Mouse (Mus musculus) mouse trophoblast stem cell (cell line): Measurements from ENCODE around the gene Yod1.

Source experiments
- in situ Hi-C, 2 experiments: fragments of 300-500 bp; cut with MseI, MboI; formaldehyde crosslinking; loops; 2 replicates in 1 of 2; 3 replicates in 1 of 2; pipeline ENCODE4 v1.15.1; 2025

The Yod1 gene

DNA sequence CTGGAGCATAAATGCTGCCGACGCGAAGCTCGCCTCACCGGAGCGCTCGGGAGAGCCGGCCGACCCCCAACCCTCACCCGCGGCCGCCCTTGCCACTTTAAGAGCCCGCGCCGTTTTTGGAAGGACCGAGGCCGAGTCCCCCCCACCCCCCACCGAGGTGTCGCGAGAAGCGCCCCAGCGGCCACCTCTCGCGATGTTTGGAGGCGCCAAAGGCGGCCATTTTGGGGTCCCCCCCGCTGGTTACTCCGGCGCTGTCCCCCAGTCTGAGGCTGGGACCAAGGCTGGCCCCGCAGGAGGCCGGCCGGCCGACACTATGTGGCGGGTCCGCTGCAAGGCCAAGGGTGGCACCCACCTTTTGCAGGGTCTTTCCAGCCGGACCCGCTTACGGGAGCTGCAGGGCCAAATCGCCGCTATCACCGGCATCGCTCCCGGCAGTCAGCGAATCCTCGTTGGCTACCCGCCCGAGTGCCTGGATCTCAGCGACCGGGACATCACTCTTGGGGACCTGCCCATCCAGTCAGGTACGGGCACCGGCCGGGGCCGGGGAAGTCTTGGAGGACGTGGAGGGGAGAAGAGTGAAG, at the start of gene Yod1:
Yod1 (plus strand) TSS at position 37 of the 581 bp plus-strand sequence.
- in situ Hi-C loops = no loop called here

- in situ Hi-C loops = no loop called here
Observed at GRCm38 (mm10) chr1:130678551-130678950, 38.6 kb upstream of the Yod1 start.

DNA sequence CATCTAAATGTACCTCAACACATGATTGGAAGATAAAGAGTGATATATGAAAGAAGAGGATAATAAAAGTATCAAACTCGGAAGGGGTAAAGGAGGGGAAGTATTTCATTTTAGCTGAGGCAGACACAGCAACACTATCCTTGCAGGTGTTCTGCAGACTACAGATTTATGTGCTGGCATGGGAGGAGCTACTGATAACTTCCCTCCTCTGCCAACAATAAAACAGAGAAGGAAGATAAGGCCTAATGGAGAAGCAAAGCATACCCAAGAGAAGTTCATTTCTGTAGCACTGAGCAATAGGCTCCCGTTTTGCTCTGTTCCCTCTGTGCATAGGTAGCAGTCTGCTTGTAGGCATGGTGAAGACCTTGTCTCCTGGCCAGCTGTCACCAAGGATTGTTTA, 36.1 kb upstream of the Yod1 start:
- in situ Hi-C loops = no loop called here

DNA sequence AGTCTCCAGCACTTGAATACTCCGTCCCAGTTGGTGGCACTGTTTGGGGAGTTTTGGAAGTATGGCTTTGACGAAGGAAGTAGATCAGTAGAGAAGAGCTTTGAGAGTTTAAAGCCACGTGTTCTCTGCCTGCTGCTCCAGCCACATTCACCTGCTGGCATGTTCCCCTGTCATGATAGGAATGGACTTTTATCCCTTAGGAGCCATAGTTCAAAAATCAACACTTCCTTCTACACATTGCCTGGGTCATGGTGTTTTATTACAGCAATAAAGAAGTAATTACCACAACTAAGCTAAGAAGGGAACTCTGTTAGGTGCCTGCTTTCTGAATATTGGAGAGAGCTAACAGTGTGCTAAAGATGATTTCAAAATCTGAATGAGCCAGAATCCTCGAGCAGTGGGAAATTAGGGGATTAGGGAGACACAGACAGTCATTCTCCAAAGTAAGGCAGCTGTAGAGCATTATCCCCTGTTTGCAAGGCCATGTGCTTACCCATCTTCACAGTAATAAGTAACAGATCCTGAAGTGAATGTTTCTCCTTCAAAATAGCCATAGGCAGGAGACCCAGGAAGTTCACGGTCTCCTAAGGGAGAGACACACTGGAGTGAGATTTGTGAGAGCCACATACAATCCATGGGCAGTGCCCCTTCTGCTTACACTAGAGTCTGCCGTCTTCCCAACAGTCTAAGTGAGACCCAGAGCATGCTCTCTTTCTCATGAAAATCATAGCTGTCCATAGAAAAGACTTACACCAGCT, 35.3 kb upstream of the Yod1 start:
- in situ Hi-C loops = no loop called here

DNA sequence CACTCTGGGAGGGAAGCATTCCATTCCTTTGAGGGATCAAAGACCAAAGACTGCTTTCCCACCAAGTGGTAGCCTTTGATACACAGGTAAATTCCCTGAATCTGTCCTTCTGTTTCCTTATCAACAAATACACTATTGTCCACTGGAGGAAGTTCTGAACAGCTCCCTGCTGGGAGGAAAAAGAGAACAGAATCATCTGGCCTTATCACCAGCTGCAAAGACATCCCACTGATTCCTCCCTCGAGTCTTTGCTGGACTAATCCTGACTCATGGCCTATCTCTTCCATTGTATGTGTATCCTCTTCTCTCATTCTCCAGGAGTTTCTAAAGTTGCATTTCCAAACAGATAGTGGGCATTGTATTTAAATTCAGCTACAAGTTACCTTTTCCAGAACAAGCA, 33.2 kb upstream of the Yod1 start:
- in situ Hi-C loops = no loop called here

DNA sequence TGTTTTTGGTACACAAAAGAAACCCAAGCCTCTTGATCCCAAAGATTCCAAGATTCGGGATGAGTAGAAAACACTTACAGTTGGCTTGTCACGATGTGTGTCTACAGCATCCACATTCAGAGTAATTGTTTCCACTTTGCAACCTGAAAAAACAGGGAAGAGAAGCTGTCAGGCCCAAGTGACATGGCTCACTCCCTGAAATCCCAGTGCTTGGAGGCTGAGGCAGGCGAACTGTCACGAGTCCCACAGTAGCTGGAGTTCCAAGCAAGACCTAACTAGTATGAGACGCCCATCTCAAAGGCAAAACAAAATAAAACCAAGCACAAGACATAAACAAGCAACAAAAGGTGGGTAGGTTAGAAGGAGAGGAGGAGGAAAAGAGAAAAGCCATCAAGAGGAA, 18.5 kb upstream of the Yod1 start:
- in situ Hi-C loops = loop anchor here in 1 of 2 experiments (10.0 kb wide), 1 partner anchor 76 kb away; no protein-coding TSS in a partner anchor

DNA sequence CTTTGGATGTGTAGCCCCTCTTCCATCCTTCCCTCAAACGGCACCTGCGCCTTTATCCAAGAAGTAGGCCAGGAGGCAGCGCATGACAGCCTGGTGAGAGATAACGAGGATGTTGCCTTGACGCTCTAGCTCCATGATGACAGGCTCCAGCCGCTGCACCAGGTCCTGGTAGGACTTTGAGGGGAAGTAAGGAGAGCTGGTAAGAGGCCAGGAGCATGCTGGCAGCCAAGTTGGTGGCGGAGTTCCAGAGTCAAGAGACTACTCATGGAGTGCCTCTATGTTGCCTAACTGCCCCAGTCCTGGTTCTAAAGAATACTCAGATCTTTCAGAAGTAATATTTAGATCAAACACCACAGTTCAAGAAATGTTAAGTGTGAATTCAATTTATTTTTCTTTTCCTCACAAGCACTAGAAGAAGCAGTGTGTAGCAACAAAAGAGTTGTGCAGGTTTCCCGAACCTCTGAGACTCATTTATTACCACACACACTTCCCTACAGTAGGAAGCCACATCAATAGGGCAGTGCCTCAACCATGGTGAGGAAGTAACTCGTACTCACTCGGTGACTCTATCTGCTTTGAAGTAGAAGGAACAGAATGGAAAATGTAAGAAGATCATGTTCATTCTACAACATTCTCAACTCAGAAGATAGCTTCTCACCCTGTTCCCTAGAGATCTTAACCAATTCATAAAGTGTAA, 17.0 kb upstream of the Yod1 start:
- in situ Hi-C loops = loop anchor here in 1 of 2 experiments (10.0 kb wide), 1 partner anchor 75 kb away; no protein-coding TSS in a partner anchor

GRCm38 (mm10) chr1:130701976-130702375, 15.2 kb upstream of the Yod1 start:
- in situ Hi-C loops = no loop called here

GRCm38 (mm10) chr1:130703613-130704012, 13.5 kb upstream of the Yod1 start:
- in situ Hi-C loops = no loop called here

- in situ Hi-C loops = no loop called here
Observed at GRCm38 (mm10) chr1:130710283-130711080, 6.6 kb upstream of the Yod1 start.

DNA sequence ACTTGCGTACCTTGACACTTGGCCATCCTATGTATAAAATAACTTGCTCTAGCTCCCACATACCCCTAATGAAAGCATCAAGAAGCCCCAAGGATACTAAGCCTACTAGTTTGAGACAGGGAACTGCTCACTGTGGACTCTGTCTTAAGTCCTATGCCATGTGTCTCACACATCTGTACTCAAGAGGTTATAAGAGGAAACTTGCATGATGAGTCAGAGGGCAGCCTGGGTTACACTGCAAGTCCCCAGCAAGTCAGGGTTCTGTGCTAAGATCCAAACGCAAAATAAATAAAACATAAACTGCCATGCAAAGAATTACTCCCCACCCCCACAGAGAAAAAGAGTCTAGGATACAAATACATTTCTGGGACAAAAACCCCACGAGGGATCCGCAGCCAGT, 3.1 kb upstream of the Yod1 start:
- in situ Hi-C loops = no loop called here

- in situ Hi-C loops = no loop called here
Observed at GRCm38 (mm10) chr1:130715561-130716217, 1.4 kb upstream of the Yod1 start, which contains the start of gene Gm29427. Gene Gm29427, minus strand, starts transcription at chr1:130715799.

- in situ Hi-C loops = no loop called here
Observed at GRCm38 (mm10) chr1:130716218-130716512, 962 bp upstream of the Yod1 start.

GRCm38 (mm10) chr1:130716513-130717290, 425 bp upstream of the Yod1 start:
- in situ Hi-C loops = no loop called here

DNA sequence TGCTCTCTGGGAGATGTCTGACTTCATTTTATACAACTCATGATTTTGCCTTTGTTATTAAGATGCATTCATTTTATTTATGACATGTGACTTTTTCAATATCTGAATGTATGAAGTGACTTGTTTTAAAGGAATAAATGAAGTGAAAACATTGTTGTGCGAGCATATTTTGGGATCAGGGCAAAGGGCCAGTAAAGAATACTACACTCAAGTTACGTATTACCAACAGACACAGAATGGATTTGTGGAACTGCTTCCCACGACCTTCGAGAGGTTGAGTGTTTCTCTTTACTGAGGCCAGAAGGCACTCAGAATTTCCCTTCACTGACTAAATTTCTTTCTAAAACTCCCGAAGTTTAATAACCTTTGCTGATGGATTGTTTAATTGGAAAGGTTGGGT, 7.1 kb downstream of the Yod1 start:
- in situ Hi-C loops = no loop called here

DNA sequence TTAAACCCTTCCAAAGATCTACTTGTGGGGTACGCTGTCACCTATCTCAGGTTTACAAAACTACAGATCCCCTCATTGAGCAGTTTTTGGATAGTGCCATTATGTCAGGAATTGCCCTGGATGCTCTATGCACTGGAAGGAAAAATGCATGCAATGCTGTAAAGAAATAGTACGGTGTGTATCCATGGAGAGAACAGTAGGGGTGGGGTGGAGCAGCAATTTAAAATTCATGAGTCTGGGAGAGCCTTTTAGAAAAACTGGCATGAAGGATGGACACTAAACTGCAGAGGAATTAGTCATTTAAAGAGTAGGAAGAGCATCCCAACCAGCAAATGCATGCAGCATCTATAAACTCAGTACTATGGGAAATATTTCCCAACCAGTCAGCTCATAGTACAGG, 9.3 kb downstream of the Yod1 start:
- in situ Hi-C loops = no loop called here

DNA sequence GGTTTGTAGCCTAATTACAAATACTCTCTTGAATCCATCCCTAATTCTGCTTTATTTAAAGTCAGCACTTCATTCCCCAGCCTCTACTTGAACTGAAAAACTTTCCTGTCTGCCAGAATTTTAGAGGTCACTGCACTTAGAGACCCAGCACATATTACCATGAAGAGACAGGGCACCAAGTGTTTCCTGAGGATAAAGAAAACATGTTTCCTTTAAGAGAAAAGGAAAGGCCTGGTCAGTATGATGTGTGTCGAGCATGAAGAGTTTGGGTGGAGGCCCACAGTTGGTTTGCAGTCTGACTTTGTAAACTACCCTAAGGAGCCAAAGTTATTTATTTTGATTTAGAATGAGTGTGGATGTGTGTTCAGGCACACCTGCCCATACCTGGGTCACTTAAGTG, 10.9 kb downstream of the Yod1 start:
- in situ Hi-C loops = no loop called here

- in situ Hi-C loops = no loop called here
Observed at GRCm38 (mm10) chr1:130728708-130729107, 11.6 kb downstream of the Yod1 start.

- in situ Hi-C loops = no loop called here
Observed at GRCm38 (mm10) chr1:130729153-130729552, 12.0 kb downstream of the Yod1 start, which contains the start of gene Pfkfb2. Gene Pfkfb2, minus strand, starts transcription at chr1:130729253.

DNA sequence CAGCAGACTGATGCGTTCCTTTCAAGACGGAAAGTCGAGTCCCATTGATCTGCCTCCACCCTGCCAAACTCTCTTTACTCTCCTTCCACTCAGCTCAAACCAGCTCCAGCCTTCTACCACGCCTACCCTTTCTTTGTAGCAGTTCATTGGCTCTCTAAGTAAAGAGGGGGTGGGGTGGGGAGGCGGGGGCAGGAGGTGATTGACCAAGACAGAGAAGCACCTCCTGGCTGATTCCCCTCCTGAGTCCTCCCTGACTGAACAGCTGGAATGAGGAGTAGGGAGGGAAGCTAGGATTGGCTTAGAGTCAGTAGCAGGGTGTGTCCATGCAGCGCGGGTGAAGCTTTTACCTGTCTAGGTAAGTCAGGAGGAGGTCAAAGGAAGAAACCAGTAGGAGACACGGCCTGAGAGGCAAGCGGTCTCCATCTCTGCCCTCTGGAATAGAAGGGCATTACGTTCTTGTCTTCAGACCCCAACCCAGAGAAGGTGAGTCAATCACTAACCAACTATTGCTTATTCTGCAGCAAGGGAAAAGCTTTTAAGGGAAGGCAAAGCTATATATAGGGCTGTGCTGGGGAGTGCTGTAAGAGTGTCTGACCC, 14.7 kb downstream of the Yod1 start, which contains the start of gene AA986860:
AA986860 (plus strand) TSS at position 236 of the 597 bp plus-strand sequence.
- in situ Hi-C loops = no loop called here
